ENCODE assay signal across 8 mouse cellular contexts in the genomic region with DNA sequence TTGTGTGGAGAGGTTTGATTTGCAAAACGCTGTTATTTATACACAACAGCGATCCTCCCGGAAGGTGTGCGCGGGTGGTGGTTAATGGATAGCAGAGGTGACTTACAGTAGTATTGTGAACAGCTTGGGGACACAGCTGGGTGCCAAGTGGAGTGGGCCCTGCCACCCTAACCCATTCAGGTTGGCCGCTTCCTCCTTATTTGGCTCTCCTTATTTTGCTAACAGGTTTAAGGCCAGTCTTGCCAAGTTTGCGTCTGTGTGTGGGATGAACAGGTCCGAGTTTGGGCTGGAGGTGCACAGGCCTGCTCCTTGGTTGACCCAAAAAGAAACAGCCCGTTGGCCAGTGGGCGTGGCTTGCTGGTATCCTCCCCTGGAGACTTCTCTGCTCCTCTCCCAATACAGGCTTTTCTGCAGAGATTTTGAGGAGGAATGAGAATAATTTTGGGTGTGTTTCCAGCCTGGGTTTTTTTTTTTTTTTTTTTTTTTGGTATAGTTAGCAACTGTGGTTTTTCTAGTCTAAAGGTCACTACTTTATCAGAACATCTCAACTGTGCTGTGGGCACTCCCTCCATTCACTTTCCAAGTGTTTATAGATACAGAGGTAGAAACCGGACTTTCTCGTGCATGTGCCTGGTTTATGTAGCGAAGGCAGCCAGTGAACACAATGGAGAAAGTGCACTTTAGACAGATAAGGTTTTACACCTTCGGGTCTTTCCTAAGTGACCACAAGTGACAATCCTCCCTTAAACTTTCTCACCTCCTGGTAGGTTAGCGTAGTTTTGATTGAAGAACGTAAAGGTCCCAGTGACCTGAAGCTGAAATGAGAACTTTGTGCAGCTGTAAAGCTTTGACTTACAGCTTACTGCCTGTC. TPM values are rescaled to one million over a fixed set of nuclear protein-coding genes. Genes with fewer than 3 reads are reported as not detected.
DNase-seq lines count a peak whose midpoint lies in the region; ATAC-seq and TF ChIP-seq lines count a peak whose summit lies in the region.

No protein-coding gene starts in this region.

- no peaks in the 10 kb centered on the region for H3K9me3 ChIP-seq in liver, embryonic 14.5 days (ENCODE audit: control insufficient read depth, low read length)

- peak overlapping the region; percentile 56 to 75 for H3K4me3 ChIP-seq in liver, embryonic 14.5 days (ENCODE audit: insufficient read depth in 1 of 2, low read depth in 2 of 2, low read length in 2 of 2)
- H3K4me3 ChIP-seq in myocyte = peak overlapping the region; percentile 65

- peak overlapping the region; percentile 92 for H3K4me2 ChIP-seq in liver, embryonic 14.5 days (ENCODE audit: low read depth)
- H3K4me2 ChIP-seq in myocyte (ENCODE audit: low read depth) = peak overlapping the region; percentile 94

- H3ac ChIP-seq in myocyte (ENCODE audit: control insufficient read depth, insufficient read length) = peak overlapping the region; percentile 85

- TF ChIP-seq EP300 in liver, embryonic 14.5 days (IDR thresholded peaks at IDR 0.05; ENCODE audit: low read depth) = no peak

- H3K27me3 ChIP-seq in liver, embryonic 14.5 days (ENCODE audit: control insufficient read depth, insufficient read depth, low read length) = no peaks in the 10 kb centered on the region
- H3K27me3 ChIP-seq in myocyte (ENCODE audit: control insufficient read depth, insufficient read depth, insufficient read length) = no peaks in the 10 kb centered on the region

- TF ChIP-seq POLR2A in myocyte (IDR thresholded peaks at IDR 0.05; ENCODE audit: insufficient read length, low read depth) = peak; percentile 21

- 0 out of 2 replicates have a peak, but pooled peaks have one; percentile 20 for ATAC-seq in frontal cortex, adult (ENCODE audit: low TSS enrichment)
- peak; percentile 11 for ATAC-seq in inflammation-experienced regulatory T-cells, adult 6 months
- ATAC-seq in liver, embryonic 14.5 days (ENCODE audit: insufficient read depth) = no peak

- TF ChIP-seq CTCF in liver, embryonic 14.5 days (IDR thresholded peaks at IDR 0.05; ENCODE audit: low read depth) = no peak

- H3K79me2 ChIP-seq in myocyte (ENCODE audit: control insufficient read depth, insufficient read depth) = peaks cover 56% of the 10 kb centered on the region

- peak overlapping the region; percentile 84 for H3K9ac ChIP-seq in liver, embryonic 14.5 days (replicated peaks)

- H3K36me3 ChIP-seq in liver, embryonic 14.5 days (replicated peaks; ENCODE audit: control insufficient read depth, insufficient read depth, low read depth) = no peaks in the 10 kb centered on the region
- no peaks in the 10 kb centered on the region for H3K36me3 ChIP-seq in myocyte (ENCODE audit: control insufficient read depth, insufficient read depth)

- no peak for DNase-seq in frontal cortex, postnatal 36 days (ENCODE audit: low spot score in 2 of 2)
- peak; percentile 84 for DNase-seq in cerebellum, adult 9-11 months
- peak; percentile 23 to 42 for DNase-seq in gastrocnemius, adult 8-10 months (ENCODE audit: low spot score in 2 of 2)
- DNase-seq in liver, embryonic 14.5 days (ENCODE audit: low read depth in 3 of 3, low spot score in 3 of 3) = peak; percentile 12 to 47 (median 37)
- DNase-seq in testis, postnatal 14 days (ENCODE audit: low spot score) = peak; percentile 43

- peaks cover 27 to 36% of the 10 kb centered on the region in 2 experiments for H3K4me1 ChIP-seq in liver, embryonic 14.5 days (replicated peaks; ENCODE audit: control insufficient read depth in 2 of 2, insufficient read depth in 2 of 2, low read length in 1 of 2)

- H3K27ac ChIP-seq in liver, embryonic 14.5 days = no peak overlapping the region

- 11% methylated on average over 16 of the region's 16 CpGs for whole genome bisulfite sequencing in liver, embryonic 14.5 days (ENCODE audit: insufficient replicate concordance)

TF ChIP-seq in myocyte, 11 proteins besides CTCF, POLR2A, EP300 and RAD21:
- TF ChIP-seq REST (IDR thresholded peaks at IDR 0.05; ENCODE audit: insufficient read depth, insufficient read length) = no peak
- no peak for TF ChIP-seq MYOD1 (IDR thresholded peaks at IDR 0.05; ENCODE audit: control insufficient read depth in 1 of 3, insufficient read length in 2 of 3, low read depth in 2 of 3)
- no peak for TF ChIP-seq TCF12 (IDR thresholded peaks at IDR 0.05; ENCODE audit: insufficient read depth, poor library complexity, severe bottlenecking)
- TF ChIP-seq SRF (IDR thresholded peaks at IDR 0.05; ENCODE audit: control insufficient read depth, insufficient read length, low read depth) = no peak
- no peak for TF ChIP-seq CEBPB (IDR thresholded peaks at IDR 0.05; ENCODE audit: insufficient read depth, poor library complexity, severe bottlenecking)
- no peak for TF ChIP-seq E2F4 (IDR thresholded peaks at IDR 0.05; ENCODE audit: insufficient read depth)
- TF ChIP-seq TCF3 (IDR thresholded peaks at IDR 0.05; ENCODE audit: insufficient read length, low read depth) = no peak
- no peak for TF ChIP-seq MYOG (IDR thresholded peaks at IDR 0.05; ENCODE audit: control insufficient read depth in 1 of 3, insufficient read depth in 1 of 3, insufficient read length in 2 of 3, low read depth in 2 of 3)
- TF ChIP-seq MAX (IDR thresholded peaks at IDR 0.05; ENCODE audit: low read depth) = no peak

RNA-seq across cellular contexts. Expression of gene Nck2, which starts 2.6 kb away (rescaled TPM):
- 10 to 100 TPM; 15.5 to 20.4 (median 19.0) TPM for total RNA-seq in gastrocnemius, adult 8-10 months (2022)
- 10 to 100 TPM; 14.9 to 24.1 (median 18.7) TPM for polyA plus RNA-seq in inflammation-experienced regulatory T-cells, adult 6 months (2017; shearing (Covaris generic))
- polyA plus RNA-seq in liver, embryonic 14.5 days (2012; rRNA removed) = 8.4 and 9.2 TPM in 2 replicates
- 9.0 and 10.5 TPM in 2 replicates for polyA plus RNA-seq in liver, embryonic 14.5 days (2014; fragmentation: Nextera tagmentation; extraction: Ambion mirVana)
- 18.4 TPM for polyA plus RNA-seq in myocyte (2012; fragmentation: generic; extraction: Trizol)

Comparison
In these comparisons a context has a peak if more than half of its experiments do, and no peak if none do; other contexts are left out.
1. DNase-seq: peak in cerebellum, adult 9-11 months (single experiment), gastrocnemius, adult 8-10 months (2 of 2), liver, embryonic 14.5 days (3 of 3) and testis, postnatal 14 days (single experiment); none in frontal cortex, postnatal 36 days (0 of 2).